Mouse (Mus musculus) kidney, adult 2 months (tissue): ENCODE measurements around the gene Kremen2.

Experiments used
- CTCF ChIP-seq: fragments of 200-500 bp; conservative IDR thresholded peaks from 2 replicates; pipeline ENCODE4 v1.5.1; 2011; ENCODE audit warnings: low read depth, mild to moderate bottlenecking, control low read depth, low read length, moderate library complexity, mixed read lengths; ENCODE audit not compliant: insufficient read depth, insufficient read length
- POLR2A ChIP-seq: fragments of 200-500 bp; IDR thresholded peaks from one replicate; pipeline ENCODE4 v1.6.1; 2011; ENCODE audit warnings: low read depth, low read length, control low read depth

- no peak for TF ChIP-seq CTCF
- TF ChIP-seq POLR2A: no peak
These were observed 15.5 kb upstream of the Kremen2 start for GRCm38 (mm10) chr17:23761155-23761554.
